Mouse (Mus musculus): ENCODE data around the gene Hdac4. TPM values are rescaled to one million over a fixed set of nuclear protein-coding genes. Genes with fewer than 3 reads are reported as not detected.

Gene Hdac4
- polyA plus RNA-seq, 1 experiment from 2014 or later: 11.3 TPM

- Histone ChIP-seq H3K4me3 (ENCODE audit: low read length) (no peak overlapping the region), H3K4me1 (ENCODE audit: control insufficient read depth, insufficient read depth, low read length) (no peaks in the 10 kb centered on the region), H3K27ac (ENCODE audit: low read length) (no peak overlapping the region), H3K9me3 (ENCODE audit: control insufficient read depth, low read length) (no peaks in the 10 kb centered on the region), H3K27me3 (replicated peaks; ENCODE audit: control insufficient read depth, insufficient read depth, low read length) (no peaks in the 10 kb centered on the region), H3K9ac (ENCODE audit: low read depth, low read length) (no peak overlapping the region), H3K4me2 (ENCODE audit: low read depth, low read length) (no peak overlapping the region), H3K36me3 (ENCODE audit: control insufficient read depth, insufficient read depth, low read length) (0 out of 2 replicates have a peak, but pooled peaks cover 3% of the 10 kb centered on the region)
- 95% methylated on average over 1 of the region's 1 CpGs for WGBS
- no peak for ATAC-seq
These were observed 254.4 kb downstream of the Hdac4 start for GRCm38 (mm10) chr1:91941094-91941493.

GRCm38 (mm10) chr1:91935171-91935570 is 260.3 kb downstream of the Hdac4 start:
- Histone ChIP-seq H3K4me1 (ENCODE audit: control insufficient read depth, insufficient read depth, low read length) (no peaks in the 10 kb centered on the region), H3K4me3 (ENCODE audit: low read length) (no peak overlapping the region), H3K9ac (ENCODE audit: low read depth, low read length) (no peak overlapping the region), H3K9me3 (ENCODE audit: control insufficient read depth, low read length) (no peaks in the 10 kb centered on the region), H3K27ac (ENCODE audit: low read length) (no peak overlapping the region), H3K36me3 (ENCODE audit: control insufficient read depth, insufficient read depth, low read length) (no peaks in the 10 kb centered on the region), H3K27me3 (replicated peaks; ENCODE audit: control insufficient read depth, insufficient read depth, low read length) (no peaks in the 10 kb centered on the region), H3K4me2 (ENCODE audit: low read depth, low read length) (no peak overlapping the region)
- 87% methylated on average over 3 of the region's 3 CpGs for WGBS
- no peak for ATAC-seq

- 88% methylated on average over 8 of the region's 8 CpGs for WGBS
- H3K4me3 ChIP-seq (ENCODE audit: low read length): no peak overlapping the region
- no peaks in the 10 kb centered on the region for H3K36me3 ChIP-seq (ENCODE audit: control insufficient read depth, insufficient read depth, low read length)
- no peaks in the 10 kb centered on the region for H3K9me3 ChIP-seq (ENCODE audit: control insufficient read depth, low read length)
- no peaks in the 10 kb centered on the region for H3K27me3 ChIP-seq (replicated peaks; ENCODE audit: control insufficient read depth, insufficient read depth, low read length)
- no peak for ATAC-seq
- no peak overlapping the region for H3K27ac ChIP-seq (ENCODE audit: low read length)
- no peaks in the 10 kb centered on the region for H3K4me1 ChIP-seq (ENCODE audit: control insufficient read depth, insufficient read depth, low read length)
- no peak overlapping the region for H3K4me2 ChIP-seq (ENCODE audit: low read depth, low read length)
- H3K9ac ChIP-seq (ENCODE audit: low read depth, low read length): no peak overlapping the region
These were observed 261.8 kb downstream of the Hdac4 start for GRCm38 (mm10) chr1:91933681-91934080.

GRCm38 (mm10) chr1:91932221-91932620 is 263.3 kb downstream of the Hdac4 start:
- Histone ChIP-seq H3K9ac (ENCODE audit: low read depth, low read length) (no peak overlapping the region), H3K4me1 (ENCODE audit: control insufficient read depth, insufficient read depth, low read length) (no peaks in the 10 kb centered on the region), H3K36me3 (ENCODE audit: control insufficient read depth, insufficient read depth, low read length) (no peaks in the 10 kb centered on the region), H3K27ac (ENCODE audit: low read length) (no peak overlapping the region), H3K9me3 (ENCODE audit: control insufficient read depth, low read length) (no peaks in the 10 kb centered on the region), H3K4me2 (ENCODE audit: low read depth, low read length) (no peak overlapping the region), H3K4me3 (ENCODE audit: low read length) (no peak overlapping the region), H3K27me3 (replicated peaks; ENCODE audit: control insufficient read depth, insufficient read depth, low read length) (no peaks in the 10 kb centered on the region)
- WGBS: 91% methylated on average over 12 of the region's 12 CpGs
- ATAC-seq: no peak

GRCm38 (mm10) chr1:91931786-91932185 is 263.7 kb downstream of the Hdac4 start:
- no peak overlapping the region for H3K4me3 ChIP-seq (ENCODE audit: low read length)
- H3K9me3 ChIP-seq (ENCODE audit: control insufficient read depth, low read length): no peaks in the 10 kb centered on the region
- H3K36me3 ChIP-seq (ENCODE audit: control insufficient read depth, insufficient read depth, low read length): no peaks in the 10 kb centered on the region
- H3K4me2 ChIP-seq (ENCODE audit: low read depth, low read length): no peak overlapping the region
- 80% methylated on average over 3 of the region's 3 CpGs for WGBS
- no peak overlapping the region for H3K9ac ChIP-seq (ENCODE audit: low read depth, low read length)
- no peak for ATAC-seq
- H3K27ac ChIP-seq (ENCODE audit: low read length): no peak overlapping the region
- no peaks in the 10 kb centered on the region for H3K27me3 ChIP-seq (replicated peaks; ENCODE audit: control insufficient read depth, insufficient read depth, low read length)
- H3K4me1 ChIP-seq (ENCODE audit: control insufficient read depth, insufficient read depth, low read length): no peaks in the 10 kb centered on the region

- no peaks in the 10 kb centered on the region for H3K27me3 ChIP-seq (replicated peaks; ENCODE audit: control insufficient read depth, insufficient read depth, low read length)
- no peaks in the 10 kb centered on the region for H3K36me3 ChIP-seq (ENCODE audit: control insufficient read depth, insufficient read depth, low read length)
- 91% methylated on average over 10 of the region's 10 CpGs for WGBS
- H3K4me3 ChIP-seq (ENCODE audit: low read length): no peak overlapping the region
- no peak for ATAC-seq
- no peak overlapping the region for H3K4me2 ChIP-seq (ENCODE audit: low read depth, low read length)
- no peak overlapping the region for H3K27ac ChIP-seq (ENCODE audit: low read length)
- H3K9me3 ChIP-seq (ENCODE audit: control insufficient read depth, low read length): no peaks in the 10 kb centered on the region
- no peaks in the 10 kb centered on the region for H3K4me1 ChIP-seq (ENCODE audit: control insufficient read depth, insufficient read depth, low read length)
- H3K9ac ChIP-seq (ENCODE audit: low read depth, low read length): no peak overlapping the region
These were observed 264.3 kb downstream of the Hdac4 start for GRCm38 (mm10) chr1:91931196-91931595.

- H3K4me1 ChIP-seq (ENCODE audit: control insufficient read depth, insufficient read depth, low read length): no peaks in the 10 kb centered on the region
- H3K27me3 ChIP-seq (replicated peaks; ENCODE audit: control insufficient read depth, insufficient read depth, low read length): no peaks in the 10 kb centered on the region
- H3K4me3 ChIP-seq (ENCODE audit: low read length): no peak overlapping the region
- H3K4me2 ChIP-seq (ENCODE audit: low read depth, low read length): no peak overlapping the region
- H3K9ac ChIP-seq (ENCODE audit: low read depth, low read length): no peak overlapping the region
- no peak for ATAC-seq
- 87% methylated on average over 13 of the region's 13 CpGs for WGBS
- H3K36me3 ChIP-seq (ENCODE audit: control insufficient read depth, insufficient read depth, low read length): no peaks in the 10 kb centered on the region
- no peak overlapping the region for H3K27ac ChIP-seq (ENCODE audit: low read length)
- no peaks in the 10 kb centered on the region for H3K9me3 ChIP-seq (ENCODE audit: control insufficient read depth, low read length)
These were observed 266.4 kb downstream of the Hdac4 start for GRCm38 (mm10) chr1:91929051-91929450.

- 75% methylated on average over 10 of the region's 10 CpGs for WGBS
- no peak overlapping the region for H3K4me3 ChIP-seq (ENCODE audit: low read length)
- no peak overlapping the region for H3K4me2 ChIP-seq (ENCODE audit: low read depth, low read length)
- no peaks in the 10 kb centered on the region for H3K9me3 ChIP-seq (ENCODE audit: control insufficient read depth, low read length)
- H3K4me1 ChIP-seq (ENCODE audit: control insufficient read depth, insufficient read depth, low read length): no peaks in the 10 kb centered on the region
- no peaks in the 10 kb centered on the region for H3K27me3 ChIP-seq (replicated peaks; ENCODE audit: control insufficient read depth, insufficient read depth, low read length)
- no peaks in the 10 kb centered on the region for H3K36me3 ChIP-seq (ENCODE audit: control insufficient read depth, insufficient read depth, low read length)
- no peak for ATAC-seq
- H3K27ac ChIP-seq (ENCODE audit: low read length): no peak overlapping the region
- H3K9ac ChIP-seq (ENCODE audit: low read depth, low read length): no peak overlapping the region
These were observed 267.8 kb downstream of the Hdac4 start for GRCm38 (mm10) chr1:91927536-91928315.

- Histone ChIP-seq H3K9me3 (ENCODE audit: control insufficient read depth, low read length) (no peaks in the 10 kb centered on the region), H3K9ac (ENCODE audit: low read depth, low read length) (no peak overlapping the region), H3K27me3 (replicated peaks; ENCODE audit: control insufficient read depth, insufficient read depth, low read length) (no peaks in the 10 kb centered on the region), H3K4me2 (ENCODE audit: low read depth, low read length) (no peak overlapping the region), H3K4me3 (ENCODE audit: low read length) (no peak overlapping the region), H3K36me3 (ENCODE audit: control insufficient read depth, insufficient read depth, low read length) (no peaks in the 10 kb centered on the region), H3K27ac (ENCODE audit: low read length) (no peak overlapping the region), H3K4me1 (ENCODE audit: control insufficient read depth, insufficient read depth, low read length) (0 out of 2 replicates have a peak, but pooled peaks cover 5% of the 10 kb centered on the region)
- WGBS: 95% methylated on average over 9 of the region's 9 CpGs
- no peak for ATAC-seq
These were observed 271.9 kb downstream of the Hdac4 start for GRCm38 (mm10) chr1:91923567-91923966.

Measured in intestine, embryonic 16.5 days (tissue).